Mouse (Mus musculus) hindbrain, embryonic 11.5 days (tissue): Measurements from ENCODE around the gene Ybey. TPM values are rescaled to one million over a fixed set of nuclear protein-coding genes. Genes with fewer than 3 reads are reported as not detected.
A peak's percentile ranks its signal among the peaks of the same experiment; 100 is the strongest.

ENCODE experiments used
- ATAC-seq: fragments of 200-750 bp; cut with Nextera tagmentation; 2 replicates; pipeline ENCODE4 v1.8.0; 2017; ENCODE audit warnings: mild to moderate bottlenecking, moderate TSS enrichment, moderate library complexity; ENCODE audit not compliant: low FRiP score
- DNase-seq: peaks from one replicate; pipeline ENCODE4 v3.0.0-alpha.2; 2015; ENCODE audit warnings: low spot score
- H3K27ac ChIP-seq: fragments of 300-500 bp; sonication (generic); 2 replicates; pipeline ENCODE4 v1.5.1; 2014; ENCODE audit warnings: mild to moderate bottlenecking, low read depth, low read length
- H3K27me3 ChIP-seq: fragments of 300-500 bp; sonication (generic); 2 replicates; pipeline ENCODE4 v1.6.1; 2014; ENCODE audit warnings: mild to moderate bottlenecking, low read length, moderate library complexity, mixed read lengths; ENCODE audit not compliant: control insufficient read depth, insufficient read depth
- H3K36me3 ChIP-seq: fragments of 300-500 bp; sonication (generic); 2 replicates; pipeline ENCODE4 v1.6.1; 2014; ENCODE audit warnings: mild to moderate bottlenecking, low read length, moderate library complexity, mixed read lengths; ENCODE audit not compliant: control insufficient read depth, insufficient read depth
- H3K4me1 ChIP-seq: fragments of 300-500 bp; sonication (generic); replicated peaks from 2 replicates; pipeline ENCODE4 v1.6.1; 2014; ENCODE audit warnings: low read length, mixed read lengths; ENCODE audit not compliant: control insufficient read depth, insufficient read depth
- H3K4me2 ChIP-seq: fragments of 300-500 bp; sonication (generic); replicated peaks from 2 replicates; pipeline ENCODE4 v1.6.1; 2014; ENCODE audit warnings: mild to moderate bottlenecking, low read depth, low read length
- H3K4me3 ChIP-seq: fragments of 300-500 bp; sonication (generic); 2 replicates; pipeline ENCODE4 v1.5.1; 2014; ENCODE audit warnings: low read depth, low read length
- H3K9ac ChIP-seq: fragments of 300-500 bp; sonication (generic); 2 replicates; pipeline ENCODE4 v1.6.1; 2014; ENCODE audit warnings: low read depth, low read length
- H3K9me3 ChIP-seq: fragments of 300-500 bp; sonication (generic); 2 replicates; pipeline ENCODE4 v1.6.1; 2016; ENCODE audit warnings: low read length; ENCODE audit not compliant: control insufficient read depth
- WGBS: fragments of 180-500 bp; shearing (Covaris S2); extraction: QIAGEN DNeasy Blood & Tissue Kit; methylation state at CpG from one replicate; pipeline ENCODE4 v1.1.7; 2014; 5-methylcytosine and 5-hydroxymethylcytosine counted together
- polyA plus RNA-seq: library from polyadenylated mRNA; unstranded; fragments of >200 nt; fragmentation: Nextera tagmentation; extraction: Ambion mirVana; gene quantifications from 2 replicates; pipeline ENCODE4 v1.2.1, GENCODE M21; 2014

The Ybey gene
- polyA plus RNA-seq, 1 experiment from 2014 or later, result 5.3 TPM

DNA sequence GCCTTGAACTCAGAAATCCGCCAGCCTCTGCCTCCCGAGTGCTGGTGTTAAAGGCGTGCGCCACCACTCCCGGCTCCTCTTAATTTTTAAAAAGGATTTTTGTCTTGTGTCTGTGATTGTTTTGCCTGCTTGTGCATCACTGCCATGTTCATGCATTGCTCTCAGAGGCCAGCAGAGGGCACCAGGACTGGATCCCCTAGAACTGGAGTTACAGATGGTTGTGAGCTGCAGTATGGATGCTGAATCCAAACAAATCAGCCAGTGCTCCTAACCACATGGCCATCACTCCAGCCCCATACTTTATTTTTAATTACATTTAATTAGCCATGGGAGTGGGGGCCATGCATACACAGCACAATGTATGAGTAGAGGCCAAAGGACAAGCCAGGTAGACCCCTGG, 13.6 kb downstream of the Ybey start:
- no peaks in the 10 kb centered on the region for H3K9me3 ChIP-seq
- WGBS, result 63% methylated on average over 5 of the region's 5 CpGs
- ATAC-seq, result no peak
- H3K4me2 ChIP-seq, result no peak overlapping the region
- no peaks in the 10 kb centered on the region for H3K27me3 ChIP-seq
- no peak overlapping the region for H3K27ac ChIP-seq
- no peak overlapping the region for H3K4me3 ChIP-seq
- H3K36me3 ChIP-seq, result no peaks in the 10 kb centered on the region
- H3K4me1 ChIP-seq, result no peaks in the 10 kb centered on the region
- no peak overlapping the region for H3K9ac ChIP-seq
- DNase-seq, result peak; percentile 62

GRCm38 (mm10) chr10:76448851-76449250, 20.1 kb downstream of the Ybey start, which contains the start of gene 2610028H24Rik:
Gene 2610028H24Rik, plus strand, starts transcription at chr10:76449081.
- no peak for DNase-seq
- Histone ChIP-seq H3K4me2 (no peak within 1 kb of the TSS), H3K27me3 (no peaks in the 10 kb centered on the region), H3K4me3 (no peak within 1 kb of the TSS), H3K36me3 (no peaks in the 10 kb centered on the region), H3K4me1 (no peaks in the 10 kb centered on the region), H3K27ac (no peak within 1 kb of the TSS), H3K9me3 (no peaks in the 10 kb centered on the region), H3K9ac (no peak within 1 kb of the TSS)
- ATAC-seq, result no peak
- 65% methylated on average over 5 of the region's 5 CpGs for WGBS

DNA sequence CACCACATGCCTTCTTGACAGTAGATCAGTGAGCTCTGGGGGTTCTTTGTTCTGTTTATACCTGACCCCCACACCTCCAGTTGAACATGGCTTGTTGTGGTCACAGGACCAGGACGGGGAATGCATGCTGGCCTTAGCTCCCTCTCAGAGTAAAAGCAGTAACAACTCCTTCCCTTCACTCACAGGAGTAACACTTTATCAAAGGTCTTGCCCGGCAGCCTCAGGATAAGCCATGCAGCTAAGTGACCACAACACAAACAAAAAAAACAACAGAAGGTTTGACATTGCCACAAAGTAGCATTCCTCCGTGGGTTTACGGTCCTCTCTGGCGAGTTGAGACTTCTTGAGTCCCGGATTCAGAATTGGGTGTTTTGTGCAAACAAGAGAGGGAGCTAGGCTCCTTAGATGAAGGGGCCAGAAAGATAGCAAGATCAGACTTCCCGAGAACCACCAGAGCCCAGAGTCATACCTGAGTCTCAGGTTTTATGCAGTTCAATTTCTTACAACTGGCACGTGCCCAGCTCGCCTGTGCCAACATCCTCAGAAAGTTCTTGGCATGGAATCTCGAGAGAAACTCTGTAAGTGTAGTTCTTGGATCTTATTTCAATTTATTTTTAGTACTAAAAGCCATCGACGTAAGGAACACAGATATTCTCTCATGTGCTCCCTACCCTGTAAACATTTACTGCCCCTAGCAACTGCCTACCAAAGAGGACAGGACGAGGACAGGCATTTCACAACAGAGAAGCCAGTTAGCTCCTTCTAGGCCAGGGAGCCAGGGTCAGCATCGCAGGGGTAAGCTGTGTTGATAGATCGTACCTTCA, 21.3 kb downstream of the Ybey start:
- Histone ChIP-seq H3K4me2 (no peak overlapping the region), H3K27ac (no peak overlapping the region), H3K4me1 (peaks cover 5% of the 10 kb centered on the region; the same call in 1 of the 2 replicates), H3K9ac (no peak overlapping the region), H3K9me3 (no peaks in the 10 kb centered on the region), H3K36me3 (no peaks in the 10 kb centered on the region), H3K4me3 (no peak overlapping the region), H3K27me3 (no peaks in the 10 kb centered on the region)
- ATAC-seq, result no peak
- no peak for DNase-seq
- WGBS, result 83% methylated on average over 15 of the region's 15 CpGs

- WGBS, result 82% methylated on average over 4 of the region's 4 CpGs
- Histone ChIP-seq H3K4me3 (no peak overlapping the region), H3K4me1 (peaks cover 5% of the 10 kb centered on the region; the same call in 1 of the 2 replicates), H3K36me3 (no peaks in the 10 kb centered on the region), H3K4me2 (no peak overlapping the region), H3K9ac (no peak overlapping the region), H3K27ac (no peak overlapping the region), H3K27me3 (no peaks in the 10 kb centered on the region), H3K9me3 (no peaks in the 10 kb centered on the region)
- no peak for DNase-seq
- no peak for ATAC-seq
Measured at GRCm38 (mm10) chr10:76445996-76446681, 22.8 kb downstream of the Ybey start.

- no peaks in the 10 kb centered on the region for H3K27me3 ChIP-seq
- peaks cover 5% of the 10 kb centered on the region; the same call in 1 of the 2 replicates for H3K4me1 ChIP-seq
- H3K4me3 ChIP-seq, result peak within 1 kb of the TSS; percentile 91
- no peaks in the 10 kb centered on the region for H3K36me3 ChIP-seq
- under 1% methylated on average over 78 of the region's 78 CpGs for WGBS
- no peaks in the 10 kb centered on the region for H3K9me3 ChIP-seq
- peak within 1 kb of the TSS; percentile 77 for H3K9ac ChIP-seq
- DNase-seq (peak; percentile 97), ATAC-seq (peak; percentile 99)
- peak within 1 kb of the TSS; percentile 92 for H3K27ac ChIP-seq
- peak within 1 kb of the TSS; percentile 49 for H3K4me2 ChIP-seq
Measured at GRCm38 (mm10) chr10:76442178-76443088, 26.5 kb downstream of the Ybey start, which contains the start of gene Pcnt. Gene Pcnt, minus strand, starts transcription at chr10:76442786.

DNA sequence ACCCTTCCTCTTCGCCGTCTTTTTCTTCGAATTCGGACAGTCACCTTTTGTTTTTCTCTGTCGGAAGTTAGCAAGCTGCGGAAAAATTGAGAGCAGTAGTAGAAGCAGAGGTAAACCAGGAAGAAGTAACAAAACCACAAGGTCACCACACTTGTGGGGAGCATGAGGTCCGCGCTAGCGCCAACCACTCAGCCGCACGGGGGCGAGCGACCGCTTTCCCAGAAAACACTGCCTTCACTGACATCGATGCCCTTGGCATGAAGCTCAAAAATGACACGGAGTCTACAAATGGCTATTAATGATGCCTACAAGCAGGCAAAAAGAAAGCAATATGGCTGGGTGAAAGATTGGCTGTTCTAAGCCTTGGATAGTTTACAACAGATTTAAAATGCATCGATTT, 28.6 kb downstream of the Ybey start, which contains the start of gene AC141477.1:
AC141477.1 (minus strand) TSS at position 164 of the 400 bp plus-strand sequence.
- no peak within 1 kb of the TSS for H3K4me2 ChIP-seq
- no peak within 1 kb of the TSS for H3K27ac ChIP-seq
- H3K4me3 ChIP-seq, result no peak within 1 kb of the TSS
- H3K36me3 ChIP-seq, result peaks cover 5% of the 10 kb centered on the region
- H3K4me1 ChIP-seq, result peaks cover 5% of the 10 kb centered on the region; the same call in 1 of the 2 replicates
- no peaks in the 10 kb centered on the region for H3K27me3 ChIP-seq
- 98% methylated on average over 17 of the region's 17 CpGs for WGBS
- DNase-seq, result no peak
- H3K9me3 ChIP-seq, result no peaks in the 10 kb centered on the region
- no peak for ATAC-seq
- H3K9ac ChIP-seq, result no peak within 1 kb of the TSS

- no peak overlapping the region for H3K27ac ChIP-seq
- no peak for ATAC-seq
Measured at GRCm38 (mm10) chr10:76439107-76439890, 29.6 kb downstream of the Ybey start.

More at GRCm38 (mm10) chr10:76439107-76439890, 29.6 kb downstream of the Ybey start:
- no peaks in the 10 kb centered on the region for H3K9me3 ChIP-seq
- no peak overlapping the region for H3K4me2 ChIP-seq
- 95% methylated on average over 9 of the region's 9 CpGs for WGBS
- H3K27me3 ChIP-seq, result no peaks in the 10 kb centered on the region
- no peak for DNase-seq
- peaks cover 5% of the 10 kb centered on the region; the same call in 1 of the 2 replicates for H3K4me1 ChIP-seq
- H3K4me3 ChIP-seq, result no peak overlapping the region
- H3K36me3 ChIP-seq, result peaks cover 8% of the 10 kb centered on the region
- no peak overlapping the region for H3K9ac ChIP-seq
